Mouse (Mus musculus) lung, postnatal 0 days (tissue): Measurements from ENCODE around the gene Ears2. TPM values are rescaled to one million over a fixed set of nuclear protein-coding genes. Genes with fewer than 3 reads are reported as not detected.

Experiments
- ATAC-seq: fragments of 200-750 bp; cut with Nextera tagmentation; 2 replicates; pipeline ENCODE4 v1.8.0; 2017; ENCODE audit warnings: moderate library complexity
- DNase-seq: peaks from one replicate; pipeline ENCODE4 v3.0.0-alpha.2; 2016; ENCODE audit warnings: low spot score
- H3K27ac ChIP-seq: fragments of 300-500 bp; sonication (generic); 2 replicates; pipeline ENCODE4 v1.5.1; 2014; ENCODE audit warnings: antibody characterized with exemption, mild to moderate bottlenecking, low read length, mixed read lengths
- H3K27me3 ChIP-seq: fragments of 300-500 bp; sonication (generic); replicated peaks from 2 replicates; pipeline ENCODE4 v1.6.1; 2014; ENCODE audit warnings: low read length, mixed read lengths; ENCODE audit not compliant: insufficient read depth
- H3K36me3 ChIP-seq: fragments of 300-500 bp; sonication (generic); 2 replicates; pipeline ENCODE4 v1.6.1; 2014; ENCODE audit warnings: low read length, mixed read lengths; ENCODE audit not compliant: insufficient read depth
- H3K4me1 ChIP-seq: fragments of 300-500 bp; sonication (generic); 2 replicates; pipeline ENCODE4 v1.6.1; 2014; ENCODE audit warnings: antibody characterized with exemption, low read depth, low read length, mixed read lengths; ENCODE audit not compliant: insufficient read depth
- H3K4me2 ChIP-seq: fragments of 300-500 bp; sonication (generic); replicated peaks from 2 replicates; pipeline ENCODE4 v1.6.1; 2014; ENCODE audit warnings: low read depth, mild to moderate bottlenecking, low read length, moderate library complexity, mixed read lengths
- H3K4me3 ChIP-seq: fragments of 300-500 bp; sonication (generic); 2 replicates; pipeline ENCODE4 v1.5.1; 2014; ENCODE audit warnings: low read depth, low read length
- H3K9ac ChIP-seq: fragments of 300-500 bp; sonication (generic); replicated peaks from 2 replicates; pipeline ENCODE4 v1.6.1; 2014; ENCODE audit warnings: low read depth, mild to moderate bottlenecking
- H3K9me3 ChIP-seq: fragments of 300-500 bp; sonication (generic); 2 replicates; pipeline ENCODE4 v1.6.1; 2016; ENCODE audit warnings: low read length, mixed read lengths
- CTCF ChIP-seq: IDR thresholded peaks from 2 replicates; pipeline ENCODE4 v1.5.1; 2016; ENCODE audit warnings: antibody characterized with exemption, mild to moderate bottlenecking
- EP300 ChIP-seq: IDR thresholded peaks from 2 replicates; pipeline ENCODE4 v1.6.1; 2016; ENCODE audit warnings: antibody characterized with exemption, mild to moderate bottlenecking, control low read depth
- WGBS: fragments of 180-500 bp; shearing (Covaris S2); extraction: QIAGEN DNeasy Blood & Tissue Kit; methylation state at CpG from one replicate; pipeline ENCODE4 v1.1.7; 2014; 5-methylcytosine and 5-hydroxymethylcytosine counted together
- polyA plus RNA-seq: library from polyadenylated mRNA; unstranded; fragments of >200 nt; fragmentation: Nextera tagmentation; extraction: Ambion mirVana; gene quantifications from 2 replicates; pipeline ENCODE4 v1.2.1, GENCODE M21; 2015

Gene Ears2
- polyA plus RNA-seq, 1 experiment from 2014 or later, result 6.0 TPM

DNA sequence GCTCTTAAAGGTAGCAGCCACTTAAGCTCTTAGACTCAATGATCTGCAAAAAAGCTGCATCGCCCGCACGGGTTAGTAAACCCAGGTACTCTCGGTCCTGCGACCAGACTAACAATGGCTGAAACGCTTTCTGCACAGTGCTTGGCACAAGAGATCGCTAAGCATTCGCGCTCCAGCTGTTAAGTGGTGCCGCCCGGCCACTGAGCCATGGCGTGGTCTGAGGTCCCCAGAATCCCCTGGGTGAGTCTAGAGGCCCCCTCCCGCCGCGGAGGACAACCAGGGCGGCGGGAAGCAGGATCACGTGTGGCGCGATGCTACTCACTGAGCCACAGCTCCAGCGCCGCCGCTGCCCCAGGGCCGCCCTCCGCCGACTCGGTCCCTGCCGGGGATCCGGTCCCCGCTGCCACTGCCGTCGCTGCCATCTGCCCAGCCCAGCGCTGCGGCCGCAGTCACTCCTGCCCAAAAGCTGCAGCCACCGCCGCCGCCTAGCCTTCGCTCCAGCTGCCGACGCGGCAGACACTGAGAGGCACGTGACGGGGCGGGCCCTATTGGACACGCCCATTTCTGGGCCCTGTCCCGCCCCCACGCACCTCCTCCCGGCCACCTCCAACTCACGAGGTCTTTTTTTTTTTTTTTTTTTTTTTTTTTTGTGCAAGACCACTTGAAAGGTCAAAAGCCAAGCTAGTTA, 46.3 kb downstream of the Ears2 start, which contains the start of gene Gga2:
Gga2 (minus strand) TSS at position 556 of the 688 bp plus-strand sequence.
- H3K4me2 ChIP-seq, result peak within 1 kb of the TSS; percentile 95
- no peaks in the 10 kb centered on the region for H3K9me3 ChIP-seq
- 3% methylated on average over 47 of the region's 50 CpGs for WGBS
- peaks cover 5% of the 10 kb centered on the region; the same call in 1 of the 2 replicates for H3K4me1 ChIP-seq
- ATAC-seq (peak; percentile 92), DNase-seq (peak; percentile 90)
- H3K27me3 ChIP-seq, result no peaks in the 10 kb centered on the region
- peak within 1 kb of the TSS; percentile 74 for H3K4me3 ChIP-seq
- TF ChIP-seq CTCF (0 out of 2 replicates have a peak, but pooled peaks have one; percentile 4), EP300 (no peak)
- peak within 1 kb of the TSS; percentile 60 for H3K27ac ChIP-seq
- no peaks in the 10 kb centered on the region for H3K36me3 ChIP-seq
- peak within 1 kb of the TSS; percentile 51 for H3K9ac ChIP-seq

DNA sequence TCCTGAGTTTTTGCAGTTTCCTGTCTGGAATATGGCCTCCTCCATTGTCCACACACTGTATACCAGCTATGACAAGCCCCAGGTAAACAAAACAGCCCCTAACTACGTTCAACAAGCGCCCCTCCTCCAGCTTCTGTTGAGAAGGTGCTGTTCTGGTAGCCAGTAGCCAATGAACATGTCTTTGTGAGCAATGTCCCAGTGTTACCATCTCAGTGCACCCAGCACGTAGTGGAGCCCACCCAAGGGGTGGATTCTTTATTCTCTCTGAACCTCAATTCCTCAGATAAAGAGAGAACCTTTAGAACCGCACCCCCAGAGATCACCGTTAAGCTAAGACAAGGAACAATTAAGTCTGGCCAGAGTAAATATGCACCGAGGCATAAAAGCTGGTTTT, 46.8 kb downstream of the Ears2 start:
- Histone ChIP-seq H3K27me3 (no peaks in the 10 kb centered on the region), H3K9me3 (no peaks in the 10 kb centered on the region), H3K9ac (peak overlapping the region; percentile 51), H3K27ac (peak overlapping the region; percentile 60), H3K4me2 (peak overlapping the region; percentile 95), H3K4me3 (peak overlapping the region; percentile 74), H3K4me1 (peaks cover 5% of the 10 kb centered on the region; the same call in 1 of the 2 replicates), H3K36me3 (no peaks in the 10 kb centered on the region)
- TF ChIP-seq EP300 (no peak), CTCF (no peak)
- WGBS, result under 1% methylated on average over 6 of the region's 6 CpGs
- no peak for DNase-seq
- 0 out of 2 replicates have a peak, but pooled peaks have one; percentile 0 for ATAC-seq

DNA sequence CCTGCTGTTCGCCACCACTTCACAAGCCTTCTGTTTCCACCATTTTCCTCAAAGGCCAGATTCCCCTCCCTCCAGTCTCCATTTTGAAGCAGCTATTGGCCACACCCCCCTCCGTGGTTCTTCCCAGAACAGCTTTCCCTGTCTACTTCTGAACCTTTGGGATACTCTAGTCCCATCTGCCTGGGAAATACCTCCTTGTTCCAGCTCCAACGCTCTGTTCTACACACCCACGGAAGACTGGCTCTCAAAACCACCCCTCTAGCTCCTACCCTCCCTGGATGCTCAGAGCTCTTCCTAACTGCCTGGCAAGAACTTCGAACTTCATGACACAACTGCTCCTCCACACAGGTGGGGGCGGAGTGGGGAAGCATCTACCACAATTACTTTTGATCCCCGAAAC, 48.1 kb downstream of the Ears2 start:
- Histone ChIP-seq H3K9ac (no peak overlapping the region), H3K4me2 (no peak overlapping the region), H3K27ac (no peak overlapping the region), H3K4me1 (peaks cover 5% of the 10 kb centered on the region; the same call in 1 of the 2 replicates), H3K4me3 (no peak overlapping the region), H3K9me3 (no peaks in the 10 kb centered on the region), H3K27me3 (no peaks in the 10 kb centered on the region), H3K36me3 (no peaks in the 10 kb centered on the region)
- DNase-seq, result no peak
- no peak for ATAC-seq
- WGBS, result 87% methylated on average over 7 of the region's 7 CpGs
- TF ChIP-seq CTCF, result no peak

DNA sequence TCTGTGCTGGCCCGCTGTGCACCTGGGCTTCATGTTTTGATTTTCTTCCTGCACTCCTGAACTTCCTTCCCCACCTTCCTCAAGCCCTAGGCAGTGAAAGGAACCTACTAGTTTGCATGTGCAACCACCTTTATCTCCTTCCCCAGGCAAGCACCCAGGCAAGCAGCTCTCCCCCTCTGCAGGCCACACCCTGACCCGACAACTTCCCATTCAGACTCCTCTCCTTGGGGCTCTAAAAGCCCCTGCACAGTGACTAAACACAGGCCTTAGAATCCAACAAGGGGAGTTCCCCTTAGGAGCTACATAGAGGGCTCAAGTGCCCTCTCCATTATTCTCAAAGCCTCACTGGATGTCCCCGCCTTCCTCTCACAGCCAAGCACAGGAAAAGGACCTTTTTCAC, 48.8 kb downstream of the Ears2 start:
- Histone ChIP-seq H3K4me3 (no peak overlapping the region), H3K27me3 (no peaks in the 10 kb centered on the region), H3K27ac (no peak overlapping the region), H3K36me3 (no peaks in the 10 kb centered on the region), H3K4me2 (no peak overlapping the region), H3K9me3 (no peaks in the 10 kb centered on the region), H3K9ac (no peak overlapping the region), H3K4me1 (peaks cover 5% of the 10 kb centered on the region; the same call in 1 of the 2 replicates)
- ATAC-seq (peak; percentile 65), DNase-seq (peak; percentile 72)
- WGBS, result 40% methylated on average over 3 of the region's 3 CpGs
- TF ChIP-seq EP300, result no peak
- TF ChIP-seq CTCF, result no peak

DNA sequence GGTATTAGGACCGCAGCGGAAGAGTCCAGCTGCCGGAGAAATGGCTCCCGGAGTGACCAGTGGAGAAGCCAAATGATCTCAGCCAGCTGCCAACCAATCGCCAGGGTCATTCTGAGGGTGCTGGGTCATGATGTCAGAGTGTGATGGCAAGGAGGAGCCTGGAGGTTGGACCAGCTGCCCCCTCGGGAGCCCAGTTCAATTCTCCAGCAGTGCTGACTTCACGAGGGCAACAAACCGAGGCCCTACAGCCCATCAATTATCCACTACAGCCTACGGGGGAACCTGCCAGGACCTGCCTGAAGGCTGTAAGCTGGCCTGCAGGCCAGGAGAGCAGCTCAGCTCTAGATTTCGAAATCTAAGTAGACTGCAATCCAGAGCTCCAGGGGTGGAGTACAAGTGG, 51.3 kb downstream of the Ears2 start:
- WGBS, result 41% methylated on average over 10 of the region's 10 CpGs
- no peak overlapping the region for H3K9ac ChIP-seq
- TF ChIP-seq EP300 (no peak), CTCF (no peak)
- H3K9me3 ChIP-seq, result no peaks in the 10 kb centered on the region
- H3K27ac ChIP-seq, result no peak overlapping the region
- H3K4me3 ChIP-seq, result no peak overlapping the region
- no peak for DNase-seq
- peaks cover 5% of the 10 kb centered on the region; the same call in 1 of the 2 replicates for H3K4me1 ChIP-seq
- no peak overlapping the region for H3K4me2 ChIP-seq
- H3K27me3 ChIP-seq, result no peaks in the 10 kb centered on the region
- H3K36me3 ChIP-seq, result no peaks in the 10 kb centered on the region
- no peak for ATAC-seq

DNA sequence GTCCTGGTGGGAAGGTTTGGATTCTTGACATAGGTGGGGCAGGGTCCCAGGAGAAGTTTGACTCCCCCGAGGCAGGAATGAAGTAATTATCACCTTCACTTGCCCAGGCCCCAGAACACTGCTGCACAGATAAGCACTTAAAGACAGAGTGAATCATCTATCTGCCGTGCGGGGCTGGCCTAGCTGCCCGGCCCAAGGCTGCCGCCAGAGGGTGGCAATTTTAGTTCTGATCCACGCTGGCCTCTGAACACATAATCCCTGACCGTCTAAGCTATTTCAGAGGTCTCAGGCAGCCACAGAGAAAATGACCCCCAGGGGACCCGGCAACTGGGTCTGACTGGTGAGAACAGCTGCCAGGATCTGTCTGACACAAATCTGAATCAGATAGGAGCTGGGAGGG, 52.0 kb downstream of the Ears2 start:
- no peak overlapping the region for H3K4me3 ChIP-seq
- H3K27ac ChIP-seq, result peak overlapping the region; percentile 3; the same call in 1 of the 2 replicates
- peak; percentile 55 for ATAC-seq
- no peak overlapping the region for H3K9ac ChIP-seq
- no peak for TF ChIP-seq EP300
- TF ChIP-seq CTCF, result peak; percentile 46
- no peaks in the 10 kb centered on the region for H3K27me3 ChIP-seq
- H3K4me1 ChIP-seq, result peaks cover 4% of the 10 kb centered on the region; the same call in 1 of the 2 replicates
- peaks cover 3% of the 10 kb centered on the region; the same call in 1 of the 2 replicates for H3K36me3 ChIP-seq
- 38% methylated on average over 8 of the region's 8 CpGs for WGBS
- peak; percentile 29 for DNase-seq
- no peak overlapping the region for H3K4me2 ChIP-seq
- no peaks in the 10 kb centered on the region for H3K9me3 ChIP-seq
